In the genomic region with DNA sequence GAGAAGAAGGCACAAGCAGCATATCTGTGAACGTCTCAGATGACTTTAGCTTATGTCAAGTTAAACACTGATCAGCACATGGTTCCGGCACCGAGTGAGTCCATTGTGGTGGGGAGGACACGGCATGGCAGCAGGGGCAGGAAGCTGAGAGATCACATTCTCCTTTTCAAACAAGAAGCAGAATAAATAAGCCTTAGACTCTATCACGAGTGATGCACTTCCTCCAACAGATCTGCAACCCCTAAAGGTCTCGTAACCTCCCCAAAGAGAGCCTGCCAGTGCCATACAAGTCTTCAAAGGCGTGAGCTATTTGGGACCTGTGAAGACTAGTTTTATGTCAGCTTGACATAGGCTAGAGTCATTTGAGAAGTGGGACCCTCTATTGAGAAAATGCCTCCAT, we compare ENCODE assay signal across 22 mouse cellular contexts.
"Had no signal": no experiment of that assay in that cellular context is flagged by ENCODE, and none has a peak within 500 bp of the region (broad histone marks: within the 10 kb centered on the region; RNA-seq: fewer than 3 reads in every experiment).

No protein-coding gene starts in this region.

- H3K27ac ChIP-seq: kidney, embryonic 15.5 days; limb, embryonic 12.5 days; limb, embryonic 15.5 days; liver, embryonic 14.5 days; macrophage; midbrain, embryonic 12.5 days; midbrain, embryonic 15.5 days; neural tube, embryonic 12.5 days; neural tube, embryonic 15.5 days; stomach, postnatal 0 days had no signal

- ATAC-seq: liver, postnatal 0 days; lung, postnatal 0 days; midbrain, embryonic 15.5 days had no signal

- H3K4me3 ChIP-seq: kidney, embryonic 15.5 days; limb, embryonic 12.5 days; limb, embryonic 15.5 days; midbrain, embryonic 12.5 days; midbrain, embryonic 15.5 days; myocyte; neural tube, embryonic 12.5 days; neural tube, embryonic 15.5 days had no signal

- DNase-seq: kidney, adult 11 months; kidney, adult 8-10 months; kidney, postnatal 10 days; kidney, postnatal 36 days; left cerebral cortex, postnatal 4 days; liver, postnatal 0 days; lung, embryonic 14.5 days; right cerebral cortex, adult 18-20 months; right cerebral cortex, postnatal 14 days; right cerebral cortex, postnatal 4 days had no signal
